Mouse (Mus musculus): Measurements from ENCODE around the gene Pik3r2. TPM values are rescaled to one million over a fixed set of nuclear protein-coding genes. Genes with fewer than 3 reads are reported as not detected.

Pik3r2 gene
- total RNA-seq, 2 experiments from 2014 or later = 3.8 to 8.0 TPM

- no peak for ATAC-seq (replicated peaks; ENCODE audit: low FRiP score, poor library complexity, severe bottlenecking)
These were observed 26.4 kb upstream of the Pik3r2 start for GRCm38 (mm10) chr8:70802786-70803510.

GRCm38 (mm10) chr8:70801830-70802229 is 25.3 kb upstream of the Pik3r2 start:
- no peak for ATAC-seq (replicated peaks; ENCODE audit: low FRiP score, poor library complexity, severe bottlenecking)

GRCm38 (mm10) chr8:70801156-70801555 is 24.6 kb upstream of the Pik3r2 start:
- no peak for ATAC-seq (replicated peaks; ENCODE audit: low FRiP score, poor library complexity, severe bottlenecking)

- ATAC-seq (replicated peaks; ENCODE audit: low FRiP score, poor library complexity, severe bottlenecking) = no peak
These were observed 24.1 kb upstream of the Pik3r2 start for GRCm38 (mm10) chr8:70800648-70801047.

- no peak for ATAC-seq (replicated peaks; ENCODE audit: low FRiP score, poor library complexity, severe bottlenecking)
These were observed 21.8 kb upstream of the Pik3r2 start for GRCm38 (mm10) chr8:70798281-70798680.

- ATAC-seq (replicated peaks; ENCODE audit: low FRiP score, poor library complexity, severe bottlenecking) = peak; percentile 78
These were observed 20.9 kb upstream of the Pik3r2 start for GRCm38 (mm10) chr8:70797081-70798070.

GRCm38 (mm10) chr8:70796403-70797080 is 20.0 kb upstream of the Pik3r2 start:
- ATAC-seq (replicated peaks; ENCODE audit: low FRiP score, poor library complexity, severe bottlenecking) = no peak; the same call in 1 of the 2 replicates

GRCm38 (mm10) chr8:70795370-70795769 is 18.9 kb upstream of the Pik3r2 start:
- ATAC-seq (replicated peaks; ENCODE audit: low FRiP score, poor library complexity, severe bottlenecking) = no peak

- no peak for ATAC-seq (replicated peaks; ENCODE audit: low FRiP score, poor library complexity, severe bottlenecking)
These were observed 17.7 kb upstream of the Pik3r2 start for GRCm38 (mm10) chr8:70794215-70794614.

GRCm38 (mm10) chr8:70792700-70793099 is 16.2 kb upstream of the Pik3r2 start:
- ATAC-seq (replicated peaks; ENCODE audit: low FRiP score, poor library complexity, severe bottlenecking) = no peak

GRCm38 (mm10) chr8:70791975-70792691 is 15.6 kb upstream of the Pik3r2 start:
- peak; percentile 60 for ATAC-seq (replicated peaks; ENCODE audit: low FRiP score, poor library complexity, severe bottlenecking)

GRCm38 (mm10) chr8:70791294-70791701 is 14.8 kb upstream of the Pik3r2 start:
- no peak for ATAC-seq (replicated peaks; ENCODE audit: low FRiP score, poor library complexity, severe bottlenecking)

- ATAC-seq (replicated peaks; ENCODE audit: low FRiP score, poor library complexity, severe bottlenecking) = no peak
These were observed 14.3 kb upstream of the Pik3r2 start for GRCm38 (mm10) chr8:70790846-70791245.

- ATAC-seq (replicated peaks; ENCODE audit: low FRiP score, poor library complexity, severe bottlenecking) = no peak
These were observed 12.5 kb upstream of the Pik3r2 start for GRCm38 (mm10) chr8:70789046-70789445.

GRCm38 (mm10) chr8:70787941-70788667 is 11.6 kb upstream of the Pik3r2 start:
- no peak for ATAC-seq (replicated peaks; ENCODE audit: low FRiP score, poor library complexity, severe bottlenecking)

GRCm38 (mm10) chr8:70787051-70787445 is 10.5 kb upstream of the Pik3r2 start:
- ATAC-seq (replicated peaks; ENCODE audit: low FRiP score, poor library complexity, severe bottlenecking) = no peak

GRCm38 (mm10) chr8:70786291-70787050 is 10.0 kb upstream of the Pik3r2 start:
- no peak for ATAC-seq (replicated peaks; ENCODE audit: low FRiP score, poor library complexity, severe bottlenecking)

GRCm38 (mm10) chr8:70780093-70780492 is 3.6 kb upstream of the Pik3r2 start:
- ATAC-seq (replicated peaks; ENCODE audit: low FRiP score, poor library complexity, severe bottlenecking) = no peak

Data from erythroid progenitor cell, adult 5-6 weeks (primary cell).